In genomic region chr9:44130581-44131275, GRCm38 (mm10) we compare ENCODE assay signal across 8 mouse cellular contexts. TPM values are rescaled to one million over a fixed set of nuclear protein-coding genes. Genes with fewer than 3 reads are reported as not detected.
DNase-seq lines count a peak whose midpoint lies in the region; ATAC-seq and TF ChIP-seq lines count a peak whose summit lies in the region.

No protein-coding gene starts in this region.

- H3K9ac ChIP-seq in heart, embryonic 13.5 days: peak overlapping the region; percentile 81
- H3K9ac ChIP-seq in kidney, postnatal 0 days (ENCODE audit: low read depth, low read length): 0 out of 2 replicates have a peak overlapping the region, but pooled peaks have one; percentile 47

- no peaks in the 10 kb centered on the region for H3K36me3 ChIP-seq in heart, embryonic 13.5 days
- no peaks in the 10 kb centered on the region for H3K36me3 ChIP-seq in kidney, postnatal 0 days (ENCODE audit: insufficient read depth, low read length)

- H3K27ac ChIP-seq in cerebellum, adult 2 months (ENCODE audit: insufficient read depth, low read length): no peak overlapping the region; the same call in 1 of the 2 replicates
- peak overlapping the region; percentile 97 for H3K27ac ChIP-seq in heart, embryonic 13.5 days (replicated peaks)
- peak overlapping the region; percentile 96 for H3K27ac ChIP-seq in kidney, postnatal 0 days

- H3K4me2 ChIP-seq in heart, embryonic 13.5 days: peak overlapping the region; percentile 78
- peak overlapping the region; percentile 77 for H3K4me2 ChIP-seq in kidney, postnatal 0 days (ENCODE audit: low read length)

- H3K27me3 ChIP-seq in cerebellum, adult 2 months (ENCODE audit: control insufficient read depth, insufficient read depth, low read length): no peaks in the 10 kb centered on the region
- H3K27me3 ChIP-seq in heart, embryonic 13.5 days (replicated peaks): no peaks in the 10 kb centered on the region
- no peaks in the 10 kb centered on the region for H3K27me3 ChIP-seq in kidney, postnatal 0 days (ENCODE audit: insufficient read depth, low read length)

- ATAC-seq in heart, embryonic 13.5 days (ENCODE audit: extremely low read depth, insufficient number of reproducible peaks, low FRiP score, low TSS enrichment): no peak
- peak; percentile 30 for ATAC-seq in kidney, postnatal 0 days (replicated peaks; ENCODE audit: low FRiP score, low read depth)

- peaks cover 16% of the 10 kb centered on the region for H3K4me1 ChIP-seq in cerebellum, adult 2 months (ENCODE audit: control insufficient read depth, insufficient read depth, low read length)
- peaks cover 71% of the 10 kb centered on the region for H3K4me1 ChIP-seq in heart, embryonic 13.5 days
- H3K4me1 ChIP-seq in kidney, postnatal 0 days (replicated peaks; ENCODE audit: insufficient read depth, low read length): peaks cover 44% of the 10 kb centered on the region

- no peaks in the 10 kb centered on the region for H3K9me3 ChIP-seq in heart, embryonic 13.5 days
- no peaks in the 10 kb centered on the region for H3K9me3 ChIP-seq in kidney, postnatal 0 days (replicated peaks; ENCODE audit: low read length)

- H3K4me3 ChIP-seq in cerebellum, adult 2 months (replicated peaks; ENCODE audit: insufficient read depth, low read depth, low read length): peak overlapping the region; percentile 59
- H3K4me3 ChIP-seq in heart, embryonic 13.5 days: peak overlapping the region; percentile 50
- H3K4me3 ChIP-seq in kidney, postnatal 0 days (replicated peaks; ENCODE audit: low read depth, low read length): peak overlapping the region; percentile 32

- TF ChIP-seq POLR2A in cerebellum, adult 2 months (IDR thresholded peaks at IDR 0.05; ENCODE audit: borderline replicate concordance, insufficient read depth, low read length): no peak

- no peak for TF ChIP-seq CTCF in cerebellum, adult 2 months (IDR thresholded peaks at IDR 0.05; ENCODE audit: borderline replicate concordance, insufficient read depth, low read depth, low read length)
- no peak for TF ChIP-seq CTCF in kidney, postnatal 0 days (IDR thresholded peaks at IDR 0.05; ENCODE audit: low read depth)

- DNase-seq in cerebellum, adult 2 months: peak in 1 of 2 experiments; percentile 30
- no peak for DNase-seq in cerebellum, adult 8-10 months
- peak; percentile 73 for DNase-seq in embryo, embryonic 11 days
- DNase-seq in kidney, postnatal 0 days (ENCODE audit: low spot score): peak; percentile 83
- peak; percentile 75 to 85 for DNase-seq in lung, postnatal 4 days
- DNase-seq in right cerebral cortex, adult 18-20 months: no peak
- DNase-seq in ovary, postnatal 36 days (ENCODE audit: low spot score): no peak

- 59% methylated on average over 19 of the region's 19 CpGs for WGBS in cerebellum, adult 2 months
- 17% methylated on average over 19 of the region's 19 CpGs for WGBS in heart, embryonic 13.5 days
- 20% methylated on average over 18 of the region's 19 CpGs for WGBS in kidney, postnatal 0 days

RNA-seq across cellular contexts. Expression of gene Mcam, which starts 3.5 kb away (rescaled TPM):
- polyA plus RNA-seq in cerebellum, adult 2 months (2012; rRNA removed): 57.0 and 61.8 TPM in 2 replicates
- polyA plus RNA-seq in heart, embryonic 13.5 days (2015; fragmentation: Nextera tagmentation; extraction: Ambion mirVana): 112 and 127 TPM in 2 replicates
- 46.3 and 46.6 TPM in 2 replicates for polyA plus RNA-seq in kidney, postnatal 0 days (2015; fragmentation: Nextera tagmentation; extraction: Ambion mirVana)

RNA-seq across cellular contexts. Expression of gene Rnf26, which starts 17.4 kb away (rescaled TPM):
- 31.2 and 34.0 TPM in 2 replicates for polyA plus RNA-seq in cerebellum, adult 2 months (2012; rRNA removed)
- 38.5 and 39.3 TPM in 2 replicates for polyA plus RNA-seq in heart, embryonic 13.5 days (2015; fragmentation: Nextera tagmentation; extraction: Ambion mirVana)
- 46.6 and 49.7 TPM in 2 replicates for polyA plus RNA-seq in kidney, postnatal 0 days (2015; fragmentation: Nextera tagmentation; extraction: Ambion mirVana)

RNA-seq across cellular contexts. Expression of gene Gm49380, which starts 17.4 kb away (rescaled TPM):
- 0.41 and 0.75 TPM in 2 replicates for polyA plus RNA-seq in cerebellum, adult 2 months (2012; rRNA removed)
- polyA plus RNA-seq in heart, embryonic 13.5 days (2015; fragmentation: Nextera tagmentation; extraction: Ambion mirVana): not detected in 2 replicates
- not detected in 2 replicates for polyA plus RNA-seq in kidney, postnatal 0 days (2015; fragmentation: Nextera tagmentation; extraction: Ambion mirVana)

RNA-seq across cellular contexts. Expression of gene C1qtnf5, which starts 23.7 kb away (rescaled TPM):
- 26.0 and 29.1 TPM in 2 replicates for polyA plus RNA-seq in cerebellum, adult 2 months (2012; rRNA removed)
- 1.1 and 2.1 TPM in 2 replicates for polyA plus RNA-seq in heart, embryonic 13.5 days (2015; fragmentation: Nextera tagmentation; extraction: Ambion mirVana)
- 9.7 and 12.3 TPM in 2 replicates for polyA plus RNA-seq in kidney, postnatal 0 days (2015; fragmentation: Nextera tagmentation; extraction: Ambion mirVana)

RNA-seq across cellular contexts. Expression of gene Mfrp, which starts 29.2 kb away (rescaled TPM):
- 2.7 and 7.3 TPM in 2 replicates for polyA plus RNA-seq in cerebellum, adult 2 months (2012; rRNA removed)
- not detected in 2 replicates for polyA plus RNA-seq in heart, embryonic 13.5 days (2015; fragmentation: Nextera tagmentation; extraction: Ambion mirVana)
- 0.11 and 0.16 TPM in 2 replicates for polyA plus RNA-seq in kidney, postnatal 0 days (2015; fragmentation: Nextera tagmentation; extraction: Ambion mirVana)

Comparison
In these comparisons a context has a peak if more than half of its experiments do, and no peak if none do; other contexts are left out.
1. DNase-seq: peak in embryo, embryonic 11 days (single experiment), kidney, postnatal 0 days (single experiment) and lung, postnatal 4 days (2 of 2); none in cerebellum, adult 8-10 months (single experiment), right cerebral cortex, adult 18-20 months (single experiment) and ovary, postnatal 36 days (single experiment).
2. Peak in every context shown above with its lines, with median percentiles within 50 percentile points of each other: H3K4me3 ChIP-seq.